Mouse (Mus musculus) spleen, adult 2 months (tissue): Measurements from ENCODE around the gene Tnfsf11. TPM values are rescaled to one million over a fixed set of nuclear protein-coding genes. Genes with fewer than 3 reads are reported as not detected.
A peak's percentile ranks its signal among the peaks of the same experiment; 100 is the strongest.

ENCODE experiments used
- DNase-seq, 2 experiments: peaks; one replicate each; pipeline versions ENCODE4 v3.0.0 to v3.0.0-alpha.2; 2012 to 2021; ENCODE audit warnings: low spot score in 2 of 2, low read depth in 1 of 2
- H3K27ac ChIP-seq: fragments of 200-500 bp; 2 replicates; pipeline ENCODE4 v1.5.1; 2012; ENCODE audit warnings: low read length, inconsistent platforms; ENCODE audit not compliant: insufficient read depth
- H3K27me3 ChIP-seq: fragments of 200-500 bp; 2 replicates; pipeline ENCODE4 v1.6.1; 2012; ENCODE audit warnings: mild to moderate bottlenecking, moderate library complexity, low read length, inconsistent platforms; ENCODE audit not compliant: control insufficient read depth, insufficient read depth
- H3K36me3 ChIP-seq: fragments of 200-500 bp; 2 replicates; pipeline ENCODE4 v1.6.1; 2012; ENCODE audit warnings: mild to moderate bottlenecking, low read length, inconsistent platforms; ENCODE audit not compliant: control insufficient read depth, insufficient read depth
- H3K4me1 ChIP-seq: fragments of 200-500 bp; 2 replicates; pipeline ENCODE4 v1.6.1; 2011; ENCODE audit warnings: inconsistent platforms; ENCODE audit not compliant: control insufficient read depth, insufficient read depth, insufficient read length
- H3K4me3 ChIP-seq: fragments of 200-500 bp; 2 replicates; pipeline ENCODE4 v1.5.1; 2011; ENCODE audit warnings: mild to moderate bottlenecking, inconsistent platforms; ENCODE audit not compliant: insufficient read depth, insufficient read length; ENCODE audit errors: extremely low read depth
- CTCF ChIP-seq: fragments of 200-500 bp; IDR thresholded peaks from 2 replicates; pipeline ENCODE4 v1.5.1; 2011; ENCODE audit warnings: mild to moderate bottlenecking, inconsistent platforms; ENCODE audit not compliant: insufficient read depth, insufficient read length, insufficient replicate concordance; ENCODE audit errors: extremely low read depth
- POLR2A ChIP-seq: fragments of 200-500 bp; IDR thresholded peaks from 2 replicates; pipeline ENCODE4 v1.6.1; 2011; ENCODE audit warnings: low read depth, low read length, inconsistent platforms
- WGBS: fragments of 180-500 bp; shearing (Covaris S2); methylation state at CpG from one replicate; pipeline ENCODE4 v1.1.7; 2018; 5-methylcytosine and 5-hydroxymethylcytosine counted together
- polyA plus RNA-seq: library from polyadenylated mRNA; depleted of rRNA; stranded (reverse); fragments of >200 nt; gene quantifications from 2 replicates; pipeline ENCODE4 v1.2.3, GENCODE M21; 2012

Tnfsf11 gene
- polyA plus RNA-seq, 1 experiment: 0.61 TPM

DNA sequence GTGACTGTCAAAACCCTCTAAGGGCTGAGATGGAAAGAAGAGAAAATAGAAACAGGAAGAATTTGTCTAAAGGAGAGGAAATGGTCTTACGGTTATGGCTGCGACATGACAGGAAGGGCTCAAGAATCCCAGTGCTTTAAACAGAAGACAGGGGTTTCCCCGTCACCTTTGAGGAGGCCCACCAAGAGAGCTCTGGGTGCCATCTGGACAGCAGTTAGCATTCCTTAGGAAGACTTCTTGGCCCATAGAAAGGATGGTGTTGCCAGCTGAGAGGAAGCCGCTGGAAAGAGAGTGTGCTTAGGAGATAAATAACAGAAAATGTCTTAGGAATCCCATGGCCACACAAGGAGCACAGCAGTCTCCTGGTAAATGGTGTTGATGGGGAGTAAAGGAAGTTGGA lies 34.3 kb upstream of the Tnfsf11 start:
- Histone ChIP-seq H3K4me3 (no peak overlapping the region), H3K27me3 (no peaks in the 10 kb centered on the region), H3K4me1 (no peaks in the 10 kb centered on the region), H3K27ac (no peak overlapping the region), H3K36me3 (no peaks in the 10 kb centered on the region)
- no peak for TF ChIP-seq POLR2A
- no peak for TF ChIP-seq CTCF
- no peak for DNase-seq
- 38% methylated on average over 4 of the region's 4 CpGs for WGBS

DNA sequence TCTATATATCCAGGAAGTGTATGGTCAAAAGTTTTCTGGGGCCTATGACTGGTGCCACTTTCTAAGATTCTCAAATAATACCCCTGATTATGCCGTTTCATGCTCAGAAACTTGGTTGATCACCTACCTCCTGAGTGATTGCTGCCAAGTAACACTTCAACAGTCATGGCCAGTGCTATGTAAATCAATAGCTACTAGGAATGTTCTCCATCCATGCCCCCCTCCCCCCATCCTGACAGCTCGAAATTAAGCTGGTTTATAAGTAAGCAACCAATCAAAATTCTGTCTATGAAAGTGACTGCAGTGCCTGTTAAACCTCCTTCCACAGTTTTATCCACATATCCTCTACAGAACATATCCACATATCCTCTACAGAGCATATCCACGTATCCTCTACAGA lies 25.5 kb upstream of the Tnfsf11 start:
- peaks cover 9% of the 10 kb centered on the region; the same call in 1 of the 2 replicates for H3K4me1 ChIP-seq
- no peaks in the 10 kb centered on the region for H3K27me3 ChIP-seq
- H3K36me3 ChIP-seq: no peaks in the 10 kb centered on the region
- no peak for DNase-seq
- TF ChIP-seq POLR2A (no peak), CTCF (no peak)
- no peak overlapping the region for H3K4me3 ChIP-seq
- H3K27ac ChIP-seq: no peak overlapping the region
- 84% methylated on average over 3 of the region's 3 CpGs for WGBS

DNA sequence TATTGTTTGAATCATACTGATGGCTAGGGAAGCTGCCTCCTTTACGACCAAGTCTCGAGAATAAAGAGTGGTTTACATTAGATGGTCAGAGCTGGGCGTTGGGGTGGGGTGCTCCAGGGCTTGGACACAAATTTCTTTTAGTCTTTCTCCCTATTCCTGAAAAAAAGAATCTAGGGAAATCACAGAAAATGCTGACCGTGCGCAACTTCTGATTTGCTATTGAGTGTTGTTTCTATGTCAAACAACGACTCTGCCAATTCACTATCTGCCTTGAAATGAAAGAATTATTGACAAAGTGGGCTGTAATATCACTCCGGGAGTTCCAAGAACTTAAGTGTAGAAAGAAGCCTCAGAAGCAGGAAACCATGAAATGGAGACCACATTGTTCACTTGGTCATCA lies 23.5 kb upstream of the Tnfsf11 start:
- TF ChIP-seq CTCF: no peak
- no peak for TF ChIP-seq POLR2A
- Histone ChIP-seq H3K4me1 (peaks cover 9% of the 10 kb centered on the region; the same call in 1 of the 2 replicates), H3K4me3 (no peak overlapping the region), H3K27ac (no peak overlapping the region), H3K36me3 (no peaks in the 10 kb centered on the region), H3K27me3 (no peaks in the 10 kb centered on the region)
- 88% methylated on average over 7 of the region's 7 CpGs for WGBS
- DNase-seq: no peak

DNA sequence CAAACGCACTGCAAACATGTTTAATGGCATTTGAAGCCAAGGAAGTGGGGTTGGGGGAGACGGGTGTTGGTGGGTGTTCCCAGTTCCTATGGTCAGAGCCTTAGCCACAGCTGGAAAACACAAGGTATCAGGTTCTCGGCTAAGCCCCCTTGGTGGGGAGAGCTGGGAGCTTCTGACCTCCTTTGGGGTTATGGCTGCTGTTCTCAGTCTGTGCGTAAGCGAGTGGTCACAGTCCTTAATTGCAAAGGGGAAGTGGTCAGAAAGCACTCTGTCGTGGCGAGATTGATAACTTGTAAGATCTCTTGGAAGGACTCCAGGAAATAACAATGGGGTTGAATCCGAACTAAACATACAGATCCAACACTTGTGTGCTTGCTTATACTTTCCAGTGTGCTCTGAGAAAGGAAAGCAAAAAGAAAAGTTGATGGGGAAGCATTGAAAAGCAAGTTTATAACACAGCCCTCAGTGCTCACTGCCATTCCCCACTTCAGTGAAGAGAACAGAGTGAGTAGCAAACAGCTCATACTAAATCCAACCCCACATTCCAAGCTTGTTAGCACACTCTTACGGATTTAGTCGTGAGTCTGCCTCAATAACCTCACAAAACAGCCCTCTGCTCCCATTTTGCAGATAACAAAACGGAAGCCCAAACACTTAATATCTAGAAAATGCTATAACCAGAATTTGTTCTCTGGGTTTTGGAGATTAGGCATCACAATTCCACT lies 22.9 kb upstream of the Tnfsf11 start:
- peak in 1 of 2 experiments; percentile 9 for DNase-seq
- 23% methylated on average over 11 of the region's 11 CpGs for WGBS
- Histone ChIP-seq H3K4me1 (peaks cover 9% of the 10 kb centered on the region; the same call in 1 of the 2 replicates), H3K36me3 (no peaks in the 10 kb centered on the region), H3K27me3 (no peaks in the 10 kb centered on the region), H3K27ac (no peak overlapping the region), H3K4me3 (no peak overlapping the region)
- no peak for TF ChIP-seq POLR2A
- TF ChIP-seq CTCF: no peak

DNA sequence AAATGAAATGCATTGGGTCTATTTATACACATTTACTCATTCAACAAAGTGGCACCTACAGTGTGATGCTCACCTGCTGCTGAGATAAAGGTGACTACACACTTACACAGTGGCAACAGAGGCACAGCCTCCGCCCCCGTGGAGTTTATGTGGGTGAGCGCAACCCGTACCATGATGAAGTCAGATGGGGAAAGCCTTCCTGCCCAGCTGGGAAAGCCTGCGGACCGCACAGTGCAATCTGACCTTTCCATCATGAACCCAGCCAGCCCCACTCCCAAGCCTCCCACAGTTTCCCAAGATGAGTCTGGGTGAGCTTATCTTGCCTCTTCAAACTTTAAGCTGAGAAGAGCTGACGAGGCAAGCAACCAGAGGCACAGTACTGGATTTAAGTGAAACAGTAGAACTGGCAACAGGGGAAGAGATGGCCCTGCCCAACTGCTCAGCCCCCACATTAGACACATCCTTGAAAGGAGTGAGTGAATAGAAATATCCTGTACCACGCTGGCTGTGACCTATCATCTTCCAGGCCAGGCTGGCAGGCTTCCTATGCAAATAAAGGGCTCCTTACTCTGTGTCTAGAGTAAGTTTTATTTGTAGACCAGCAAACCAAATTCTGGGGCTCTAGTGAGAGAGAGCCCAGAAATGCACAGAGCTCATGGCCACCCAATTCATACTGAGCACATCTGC lies 22.1 kb upstream of the Tnfsf11 start:
- H3K4me1 ChIP-seq: peaks cover 9% of the 10 kb centered on the region; the same call in 1 of the 2 replicates
- no peaks in the 10 kb centered on the region for H3K36me3 ChIP-seq
- no peaks in the 10 kb centered on the region for H3K27me3 ChIP-seq
- H3K4me3 ChIP-seq: no peak overlapping the region
- WGBS: 74% methylated on average over 8 of the region's 8 CpGs
- H3K27ac ChIP-seq: no peak overlapping the region
- DNase-seq: no peak
- no peak for TF ChIP-seq POLR2A
- no peak for TF ChIP-seq CTCF

DNA sequence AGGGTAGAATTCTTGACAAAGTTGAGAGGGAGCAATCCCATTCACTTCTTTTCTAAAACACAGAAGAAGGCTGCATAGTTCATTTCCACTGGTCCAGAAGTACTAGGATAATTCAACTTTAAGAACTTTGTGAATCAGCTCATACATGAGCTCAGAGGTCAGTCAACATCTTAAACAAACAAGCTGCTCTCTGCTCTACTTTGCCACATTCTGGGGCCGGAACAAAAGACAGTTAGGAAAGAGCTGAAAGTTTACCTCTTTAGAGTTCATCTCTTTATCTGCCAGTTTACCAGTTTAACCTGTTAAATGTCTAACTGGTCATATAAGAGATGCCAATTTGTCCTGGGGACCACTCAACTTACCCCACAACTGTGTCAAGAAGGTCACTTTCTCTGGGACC lies 15.5 kb upstream of the Tnfsf11 start:
- DNase-seq: no peak
- H3K27ac ChIP-seq: no peak overlapping the region
- no peak overlapping the region for H3K4me3 ChIP-seq
- H3K27me3 ChIP-seq: no peaks in the 10 kb centered on the region
- peaks cover 2% of the 10 kb centered on the region; the same call in 1 of the 2 replicates for H3K4me1 ChIP-seq
- WGBS: 80% methylated on average over 1 of the region's 1 CpGs
- H3K36me3 ChIP-seq: no peaks in the 10 kb centered on the region
- TF ChIP-seq POLR2A: no peak
- TF ChIP-seq CTCF: no peak

DNA sequence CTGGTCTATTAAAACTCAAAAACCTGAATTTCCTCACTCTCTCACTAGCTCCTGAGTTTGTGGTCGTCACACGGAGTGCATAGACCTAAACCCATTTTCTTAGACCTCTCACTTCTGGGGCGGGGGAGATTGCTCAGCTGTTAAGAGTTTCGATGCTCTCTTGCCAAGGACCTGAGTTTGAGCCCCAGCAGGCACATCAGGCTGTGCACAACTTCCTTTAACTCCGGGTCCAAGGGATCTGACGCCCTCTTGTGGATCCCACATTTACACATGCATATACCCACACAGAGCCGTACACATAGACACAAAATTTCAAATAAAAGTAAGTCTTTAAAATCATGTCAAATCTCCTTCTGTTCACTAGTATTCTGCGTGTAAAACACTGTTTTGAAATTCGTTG lies 15.1 kb upstream of the Tnfsf11 start:
- no peaks in the 10 kb centered on the region for H3K36me3 ChIP-seq
- H3K4me3 ChIP-seq: no peak overlapping the region
- H3K27me3 ChIP-seq: no peaks in the 10 kb centered on the region
- no peak overlapping the region for H3K27ac ChIP-seq
- peaks cover 2% of the 10 kb centered on the region; the same call in 1 of the 2 replicates for H3K4me1 ChIP-seq
- no peak for DNase-seq
- TF ChIP-seq CTCF (no peak), POLR2A (no peak)
- WGBS: 88% methylated on average over 9 of the region's 9 CpGs
